Mouse (Mus musculus): ENCODE results near the gene Gm765.

Gene Gm765

GRCm38 (mm10) chr6:98342654-98343053 is at the start of gene Gm765:
Gene Gm765, minus strand, starts transcription at chr6:98342754.
- no peak for DNase-seq (ENCODE audit: low spot score in 2 of 2)

DNA sequence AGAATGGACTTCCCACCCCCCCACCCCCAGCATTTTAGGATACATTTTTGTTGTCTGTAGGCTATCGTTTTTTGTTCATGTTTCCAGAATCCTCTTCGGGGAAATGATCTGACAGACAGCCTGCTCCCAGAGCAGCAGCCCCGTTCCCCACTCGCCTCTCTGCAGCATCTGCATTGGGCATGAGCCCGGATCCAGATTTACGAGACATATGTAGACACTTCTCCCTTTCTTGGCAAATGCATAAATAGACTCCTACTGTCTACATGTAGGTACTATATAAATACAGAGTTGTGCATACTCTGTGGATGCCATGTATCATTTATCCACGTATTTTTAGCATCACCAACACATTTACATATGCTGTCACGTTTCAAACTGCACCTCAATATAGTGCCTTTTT is 42.9 kb upstream of the Gm765 start:
- peak; percentile 76 to 87 for DNase-seq (ENCODE audit: low spot score in 2 of 2)

DNA sequence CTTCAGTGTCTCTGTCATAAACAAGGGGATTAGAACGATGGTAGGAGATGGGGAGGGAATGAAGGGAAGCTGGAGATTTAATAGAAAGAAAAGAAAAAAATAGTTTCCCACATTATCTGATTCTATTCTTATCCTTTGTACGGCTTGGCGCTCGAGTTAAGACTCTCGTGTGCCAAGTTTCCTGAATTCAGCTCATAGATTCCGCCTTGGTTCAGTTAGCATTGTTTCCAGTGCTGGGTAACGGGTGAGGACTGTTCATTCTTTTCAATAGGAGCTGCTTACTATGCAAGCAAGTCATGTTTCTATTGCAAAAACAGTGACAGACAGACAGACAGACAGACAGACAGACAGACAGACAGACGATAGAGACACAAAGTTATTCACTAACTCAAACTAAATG is 41.9 kb upstream of the Gm765 start:
- DNase-seq (ENCODE audit: low spot score in 2 of 2) = peak; percentile 36 to 49

DNA sequence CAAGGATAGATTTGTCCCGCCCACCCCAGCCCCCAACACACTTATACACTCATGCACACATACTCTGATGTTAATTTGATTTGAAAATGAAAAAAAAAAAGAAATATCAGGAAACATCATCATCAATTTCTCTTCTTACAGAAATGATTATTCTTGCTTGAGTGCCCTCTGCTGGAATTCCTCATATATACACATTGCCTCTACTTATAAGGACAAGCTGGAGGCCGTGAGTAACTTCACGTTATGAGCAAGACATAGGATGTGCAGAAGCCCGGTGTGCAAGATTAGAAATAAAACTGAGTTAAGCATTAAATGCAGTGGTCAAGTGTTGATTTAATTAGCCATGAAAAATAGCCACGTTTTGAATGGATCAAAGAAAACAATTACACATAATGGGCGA is 40.9 kb upstream of the Gm765 start:
- DNase-seq (ENCODE audit: low spot score in 2 of 2) = peak; percentile 46 to 53

DNA sequence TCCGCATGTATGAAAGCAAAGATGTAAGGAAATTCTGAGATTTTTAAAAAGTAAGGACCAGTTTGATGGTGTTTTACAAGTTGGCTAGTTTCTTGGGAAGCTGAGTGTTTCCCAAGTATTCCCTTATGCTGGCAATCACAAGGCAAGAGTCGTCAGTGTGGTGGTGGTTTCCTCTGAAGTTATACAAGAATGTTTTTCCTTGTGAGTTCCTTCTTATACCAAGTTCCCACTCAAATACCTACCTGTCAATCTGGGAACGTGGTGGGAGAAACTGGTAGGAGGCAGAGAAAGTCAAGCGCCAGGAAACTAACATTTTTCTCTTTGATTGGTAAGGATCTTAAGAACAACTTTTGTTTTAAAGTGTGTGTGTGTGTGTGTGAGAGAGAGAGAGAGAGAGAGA is 23.6 kb upstream of the Gm765 start:
- DNase-seq (ENCODE audit: low spot score in 2 of 2) = no peak

DNA sequence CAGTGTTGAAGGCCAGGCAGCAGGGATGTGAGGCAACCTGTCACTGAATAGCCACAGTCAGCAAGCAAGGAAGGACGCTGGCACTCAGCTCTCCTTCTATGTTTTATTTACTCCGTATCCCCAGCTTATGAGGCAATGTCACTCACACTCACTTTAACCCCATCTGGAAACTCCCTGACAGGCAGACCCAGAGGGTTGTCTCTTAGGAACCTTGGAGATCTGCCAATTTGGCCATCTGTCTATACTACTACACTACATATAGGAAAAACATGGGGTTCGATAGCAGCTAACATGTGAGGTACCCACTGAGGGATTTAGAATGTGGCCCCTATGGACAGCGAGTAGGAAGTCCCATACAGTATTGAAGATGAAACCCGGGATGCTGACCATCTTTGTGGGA is 12.7 kb upstream of the Gm765 start:
- no peak for DNase-seq (ENCODE audit: low spot score in 2 of 2)

- DNase-seq (ENCODE audit: low spot score in 2 of 2) = no peak
Observed at GRCm38 (mm10) chr6:98353285-98353684, 10.7 kb upstream of the Gm765 start.

- DNase-seq (ENCODE audit: low spot score in 2 of 2) = no peak
Observed at GRCm38 (mm10) chr6:98332714-98333113, 9.8 kb downstream of the Gm765 start.

GRCm38 (mm10) chr6:98311659-98312058 is 30.9 kb downstream of the Gm765 start:
- DNase-seq (ENCODE audit: low spot score in 2 of 2) = no peak

GRCm38 (mm10) chr6:98307647-98308046 is 34.9 kb downstream of the Gm765 start:
- no peak for DNase-seq (ENCODE audit: low spot score in 2 of 2)

DNA sequence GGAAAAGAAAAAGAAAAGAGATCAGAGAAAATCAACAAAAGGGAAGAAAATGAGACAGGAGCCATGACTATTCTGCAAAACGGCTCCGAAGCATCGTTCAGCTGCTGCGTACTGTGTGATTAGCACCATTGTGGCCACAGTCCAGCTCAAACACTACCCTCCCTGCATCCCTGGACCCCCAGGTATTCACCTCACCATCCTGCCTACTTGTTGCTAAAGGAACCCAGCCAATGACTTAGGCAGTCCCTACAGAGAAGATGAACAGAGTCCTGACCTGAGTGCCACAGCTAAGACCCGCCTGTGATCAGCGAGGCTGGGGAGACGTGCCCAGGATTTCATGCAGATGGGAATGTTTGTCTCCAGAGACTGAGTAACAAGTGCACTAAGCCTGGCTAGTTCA is 35.4 kb downstream of the Gm765 start:
- no peak for DNase-seq (ENCODE audit: low spot score in 2 of 2)

- DNase-seq (ENCODE audit: low spot score in 2 of 2) = no peak
Observed at GRCm38 (mm10) chr6:98292064-98292463, 50.5 kb downstream of the Gm765 start.

- DNase-seq (ENCODE audit: low spot score in 2 of 2) = no peak
Observed at GRCm38 (mm10) chr6:98288316-98288715, 54.2 kb downstream of the Gm765 start.

- no peak for DNase-seq (ENCODE audit: low spot score in 2 of 2)
Observed at GRCm38 (mm10) chr6:98287521-98287920, 55.0 kb downstream of the Gm765 start.

- DNase-seq (ENCODE audit: low spot score in 2 of 2) = no peak
Observed at GRCm38 (mm10) chr6:98285190-98285589, 57.4 kb downstream of the Gm765 start.

DNA sequence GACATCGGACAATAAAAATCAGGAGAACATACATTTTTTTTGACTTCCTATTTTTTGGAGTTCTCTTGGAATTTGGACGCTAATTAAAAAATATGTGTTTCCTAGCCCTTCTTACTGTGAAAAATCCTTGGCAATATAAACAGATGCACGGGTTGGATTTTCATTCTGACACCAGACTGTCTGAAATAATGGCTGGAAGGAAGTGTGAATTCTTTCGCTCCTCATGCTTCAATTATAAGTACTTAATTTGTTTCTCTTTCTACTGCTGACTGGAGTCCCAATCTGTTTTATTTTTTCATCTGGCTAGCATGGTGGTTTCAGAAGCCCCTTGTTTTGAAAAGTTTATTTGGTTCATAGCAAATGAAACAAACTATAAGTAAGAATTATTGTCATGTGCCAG is 59.8 kb downstream of the Gm765 start:
- DNase-seq (ENCODE audit: low spot score in 2 of 2) = no peak

DNA sequence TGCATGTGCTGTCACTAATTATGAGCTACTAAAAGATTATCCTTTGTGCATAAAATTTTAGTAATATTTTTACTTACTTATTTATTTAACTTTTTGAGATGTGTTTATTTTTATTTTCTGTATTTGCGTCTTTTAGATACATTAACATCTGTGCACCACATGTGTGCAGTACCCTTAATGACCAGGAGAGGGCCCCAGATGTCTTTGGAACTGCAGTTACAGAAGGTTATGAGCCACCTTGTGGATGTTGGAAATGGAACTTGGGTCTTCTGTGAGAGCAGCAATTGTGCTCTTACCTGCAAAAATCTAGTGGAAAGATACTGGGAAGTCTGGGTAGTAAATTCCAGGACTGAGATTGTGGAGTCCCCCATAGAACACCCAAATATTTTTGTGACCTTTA is 71.0 kb downstream of the Gm765 start:
- peak in 1 of 2 experiments; percentile 37 for DNase-seq (ENCODE audit: low spot score in 2 of 2)

DNA sequence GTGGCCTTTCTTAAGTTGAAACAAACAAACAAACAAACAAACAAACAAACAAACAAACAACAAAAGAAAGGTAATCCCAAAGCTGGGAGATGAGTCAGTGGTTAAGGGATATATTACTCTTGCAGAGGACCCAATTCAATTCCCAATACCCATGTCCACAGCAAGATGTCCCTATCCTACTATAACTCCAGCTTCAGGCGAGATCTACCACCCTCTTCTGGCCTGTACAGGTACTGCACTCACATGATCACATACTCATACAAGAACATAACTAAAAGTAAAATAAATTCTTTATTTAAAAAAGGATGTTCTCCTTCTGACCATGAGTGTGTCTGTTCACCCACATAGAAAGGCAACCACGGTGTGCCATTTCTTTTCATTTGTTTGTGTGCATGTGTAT is 79.6 kb downstream of the Gm765 start:
- DNase-seq (ENCODE audit: low spot score in 2 of 2) = no peak

- peak; percentile 67 to 84 for DNase-seq (ENCODE audit: low spot score in 2 of 2)
Observed at GRCm38 (mm10) chr6:98259016-98259415, 83.5 kb downstream of the Gm765 start.

- no peak for DNase-seq (ENCODE audit: low spot score in 2 of 2)
Observed at GRCm38 (mm10) chr6:98246449-98246848, 96.1 kb downstream of the Gm765 start.

- DNase-seq (ENCODE audit: low spot score in 2 of 2) = no peak
Observed at GRCm38 (mm10) chr6:98243186-98243585, 99.4 kb downstream of the Gm765 start.

DNA sequence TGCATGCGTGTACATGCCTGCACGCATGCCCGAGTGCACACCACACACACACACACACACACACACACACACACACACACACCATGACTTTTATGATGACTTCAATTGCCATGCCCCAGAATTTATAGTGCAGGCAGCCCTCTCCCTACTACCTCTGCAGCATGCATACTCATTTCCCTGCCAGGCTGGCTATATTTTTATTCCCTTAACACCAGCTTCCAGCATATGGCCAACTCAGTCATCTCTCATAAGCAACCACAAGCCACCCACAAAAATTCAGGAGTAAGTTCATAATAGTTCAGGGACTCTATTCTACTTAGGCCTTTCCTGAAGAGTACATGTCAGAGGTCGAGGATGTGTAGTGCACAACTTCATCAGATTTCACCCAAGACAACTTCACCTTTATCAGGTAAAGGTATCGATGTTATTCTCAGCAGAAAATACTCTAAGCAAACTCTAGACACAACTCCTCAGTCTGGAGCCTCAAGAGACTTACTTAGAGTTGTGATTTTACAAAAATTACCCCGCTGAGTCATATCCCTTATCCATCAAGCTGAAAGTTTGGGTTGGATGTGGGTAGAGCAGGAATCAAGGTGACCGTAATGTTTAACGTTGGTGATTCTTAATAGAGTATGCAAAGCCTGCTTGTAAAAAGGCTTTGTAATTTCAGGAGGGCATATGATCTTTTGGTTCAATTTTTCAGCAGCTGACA is 101.8 kb downstream of the Gm765 start:
- peak; percentile 32 to 49 for DNase-seq (ENCODE audit: low spot score in 2 of 2)

- DNase-seq (ENCODE audit: low spot score in 2 of 2) = no peak
Observed at GRCm38 (mm10) chr6:98234097-98234496, 108.5 kb downstream of the Gm765 start.

DNA sequence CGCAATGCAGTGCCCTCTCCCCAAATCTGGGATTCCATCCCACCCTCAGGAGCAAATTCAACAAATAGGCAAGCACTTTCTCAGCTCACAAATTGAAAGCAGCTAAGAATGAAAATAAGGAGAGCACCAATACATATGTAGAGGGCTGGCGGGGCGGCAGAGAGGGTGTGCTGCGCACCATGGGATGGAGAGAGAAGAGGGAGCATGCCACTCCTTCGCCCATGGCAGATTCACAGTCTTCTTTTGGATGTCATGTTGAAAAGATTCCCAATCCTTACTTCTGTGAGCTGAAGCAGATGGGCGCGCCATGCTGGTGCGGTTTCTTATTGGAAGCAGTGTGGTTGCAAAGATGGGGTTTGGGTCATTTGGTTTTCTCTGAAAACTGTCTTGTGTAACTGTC is 118.6 kb downstream of the Gm765 start:
- DNase-seq (ENCODE audit: low spot score in 2 of 2) = peak; percentile 38 to 47

Data from right cerebral cortex, postnatal 10 days (tissue).